1 mouse cellular context compared by ENCODE assay signal in the genomic region with DNA sequence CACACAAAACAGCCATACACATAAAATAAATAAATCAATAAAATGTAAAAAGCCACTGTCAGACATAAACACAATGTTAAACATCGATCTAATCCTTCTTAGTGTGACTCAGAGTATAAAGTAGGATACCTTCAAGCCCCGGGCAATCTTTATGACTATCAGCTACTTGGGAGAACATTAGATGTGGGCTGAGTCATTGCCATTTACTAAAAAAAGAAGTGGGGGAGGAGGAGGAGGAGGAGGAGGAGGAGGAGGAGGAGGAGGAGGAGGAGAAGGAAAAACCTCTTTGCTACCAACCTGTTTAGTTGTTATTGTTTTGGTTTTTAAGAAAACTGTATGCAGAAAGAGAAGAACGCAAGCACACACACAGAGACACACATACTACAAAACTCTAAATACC.
TF ChIP-seq lines count a peak whose summit lies in the region.

No protein-coding gene starts in this region.

TF ChIP-seq in MEL, 35 proteins besides CTCF, POLR2A, EP300 and RAD21 (continued from another document):
- TF ChIP-seq ZNF384 (IDR thresholded peaks at IDR 0.05; ENCODE audit: low read depth, low read length) (peak; percentile 33; the same call in 1 of the 2 replicates), MYC (IDR thresholded peaks at IDR 0.05; ENCODE audit: low read depth, low read length) (no peak), ETS1 (IDR thresholded peaks at IDR 0.05; ENCODE audit: low read depth, low read length) (peak; percentile 64; the same call in 1 of the 2 replicates)
